Mouse (Mus musculus) lung, postnatal 25 days (tissue): ENCODE data around the gene Samt2.
"Not testable (repeated sequence)": the region's sequence is repeated elsewhere in the genome, so short reads cannot be mapped to it uniquely, and the experiment has no call there.

ENCODE experiments used
- DNase-seq: peaks from one replicate; pipeline ENCODE4 v3.0.0; 2022; ENCODE audit warnings: low spot score

Gene Samt2

DNA sequence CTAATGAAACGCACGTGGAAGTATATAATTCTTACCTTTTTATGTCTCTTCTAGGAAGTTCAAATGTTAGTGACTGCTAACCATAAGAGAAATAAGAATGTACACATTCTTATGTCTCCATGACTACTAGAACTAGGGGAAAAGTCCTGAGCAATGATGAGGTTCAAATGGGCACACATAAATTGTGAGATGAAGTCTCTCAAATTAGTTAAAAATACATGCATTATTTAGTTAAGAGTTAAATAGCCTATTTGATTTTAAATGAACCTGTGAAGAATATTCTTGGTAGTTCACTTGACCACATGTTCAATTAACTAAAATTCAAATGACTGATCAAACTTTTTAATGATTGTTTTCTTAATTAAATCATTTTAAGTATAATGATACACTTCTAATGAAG lies at the start of gene Samt2:
Samt2 (minus strand) TSS at position 101 of the 400 bp plus-strand sequence.
- not testable (repeated sequence) for DNase-seq
